Mouse (Mus musculus) thymus, postnatal 4 days (tissue): ENCODE data around the gene Glipr1l1.
"Not testable (repeated sequence)": the region's sequence is repeated elsewhere in the genome, so short reads cannot be mapped to it uniquely, and the experiment has no call there.

Experiments used
- DNase-seq: peaks from one replicate; pipeline ENCODE4 v3.0.0; 2021

Gene Glipr1l1

DNA sequence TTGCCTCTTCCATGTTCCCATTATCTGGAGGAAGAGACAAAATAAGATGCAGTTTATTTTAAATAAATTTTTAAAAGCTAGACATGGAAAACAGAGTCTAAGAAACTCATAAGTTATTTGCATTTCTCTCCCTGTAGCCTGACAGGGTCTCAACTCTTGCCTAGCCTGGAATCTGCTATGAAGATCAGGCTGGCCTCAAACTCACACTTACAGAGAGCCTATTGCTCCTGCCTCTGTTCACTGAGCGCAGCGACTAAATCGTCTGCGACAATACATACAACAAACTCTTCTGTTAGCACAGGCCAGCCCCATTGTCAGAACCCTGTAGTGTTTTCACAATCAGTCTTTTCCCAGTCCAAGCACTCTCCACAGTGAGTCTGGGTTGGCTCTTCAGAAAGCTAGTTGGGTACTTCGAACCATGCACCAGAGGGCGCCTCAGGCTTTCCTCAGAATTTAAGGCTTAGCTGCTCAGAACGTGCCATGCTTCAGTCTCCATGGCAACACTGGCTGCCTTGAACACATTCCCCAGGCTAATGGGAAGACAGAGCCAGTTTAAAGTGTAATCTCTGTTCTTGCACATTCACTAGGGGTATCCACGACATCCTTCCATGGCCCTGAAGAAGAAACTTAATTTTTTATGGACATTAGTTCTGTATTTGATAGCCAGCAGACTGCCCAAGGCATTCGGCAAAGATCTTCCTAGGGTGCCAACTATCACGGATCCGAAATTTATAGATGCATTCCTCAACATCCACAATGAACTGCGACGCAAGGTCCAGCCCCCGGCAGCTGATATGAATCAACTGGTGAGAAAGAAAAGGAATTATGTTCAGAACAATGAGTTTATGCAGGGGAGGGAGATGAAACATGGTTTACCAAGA is at the start of gene Glipr1l1:
TSS of gene Glipr1l1 (plus strand) at position 488 of the 881 bp plus-strand sequence.
- DNase-seq, result peak; percentile 41

DNA sequence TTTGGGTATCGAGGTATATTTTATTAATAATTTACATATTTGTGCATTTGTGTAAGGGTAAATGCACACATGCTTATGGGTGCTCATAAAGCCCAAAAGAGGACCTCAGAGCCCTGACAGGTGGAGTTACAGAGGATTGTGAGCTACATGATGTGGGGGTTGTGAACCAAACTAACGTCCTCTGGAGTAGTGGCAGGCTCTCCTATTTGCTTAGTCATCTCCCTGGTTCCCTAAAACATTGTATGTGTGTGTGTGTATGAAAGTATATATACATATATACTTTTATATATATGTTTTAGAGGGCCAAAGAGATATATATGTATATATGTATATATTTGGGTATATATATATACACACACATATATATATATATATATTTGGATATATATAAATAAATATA is 36.4 kb upstream of the Glipr1l1 start:
- DNase-seq, result no peak

DNA sequence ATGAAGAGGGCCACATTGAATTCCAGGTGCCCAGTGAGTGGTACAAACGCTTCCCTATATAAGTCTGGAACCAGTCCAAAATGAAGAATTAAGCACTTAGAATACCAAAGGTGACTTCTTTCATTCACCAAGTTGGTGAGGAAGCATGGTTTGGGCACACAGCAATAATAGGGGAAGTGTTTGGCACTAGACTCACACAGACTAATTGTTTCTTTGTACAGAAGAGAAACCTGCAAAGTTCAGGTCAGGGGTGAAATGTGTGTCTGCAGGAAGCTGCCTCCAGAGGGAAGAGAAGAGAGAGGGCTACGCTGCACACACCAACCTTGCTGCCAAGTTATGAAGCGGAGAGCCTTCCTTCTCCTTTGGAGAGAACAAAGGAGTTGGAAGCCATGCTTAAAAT is 31.3 kb upstream of the Glipr1l1 start:
- DNase-seq, result not testable (repeated sequence)

DNA sequence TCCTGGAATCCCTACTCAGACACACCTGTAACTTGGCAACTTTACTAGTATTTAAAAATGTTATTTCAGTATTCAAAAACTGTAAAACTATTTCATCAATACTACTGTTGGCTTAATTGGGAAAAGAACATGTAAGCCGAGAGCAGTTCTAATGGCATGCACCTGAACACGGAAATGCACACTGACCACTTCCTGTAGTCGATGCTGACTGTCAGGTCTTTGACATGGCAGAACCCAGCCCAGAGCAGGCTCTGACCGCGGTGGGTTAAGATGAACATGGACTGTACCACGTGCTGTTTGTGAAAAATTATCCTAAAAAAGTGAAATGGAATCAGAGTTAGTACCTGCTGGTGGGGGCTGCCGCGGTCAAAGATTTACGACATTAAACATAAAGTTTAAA is 16.5 kb upstream of the Glipr1l1 start:
- DNase-seq, result not testable (repeated sequence)

DNA sequence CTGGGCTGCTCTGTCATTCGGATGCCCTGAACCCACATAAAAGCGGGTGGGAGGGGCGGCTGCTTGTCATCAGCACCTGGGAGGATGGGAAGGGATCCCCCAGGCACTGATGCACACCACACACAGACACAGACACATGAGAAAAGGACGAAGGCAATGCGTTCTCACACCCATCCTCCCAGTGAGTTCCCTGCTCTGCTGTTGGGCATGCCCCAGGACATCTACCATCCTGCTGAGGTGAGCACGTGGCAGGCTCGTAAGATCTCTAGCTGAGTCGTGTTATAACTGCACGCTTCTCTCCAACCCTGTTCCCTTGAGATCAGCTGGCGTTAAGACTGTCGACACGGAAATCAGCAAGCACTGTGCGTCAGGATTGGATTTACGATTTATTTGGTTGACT is 15.7 kb upstream of the Glipr1l1 start:
- peak; percentile 18 for DNase-seq

DNA sequence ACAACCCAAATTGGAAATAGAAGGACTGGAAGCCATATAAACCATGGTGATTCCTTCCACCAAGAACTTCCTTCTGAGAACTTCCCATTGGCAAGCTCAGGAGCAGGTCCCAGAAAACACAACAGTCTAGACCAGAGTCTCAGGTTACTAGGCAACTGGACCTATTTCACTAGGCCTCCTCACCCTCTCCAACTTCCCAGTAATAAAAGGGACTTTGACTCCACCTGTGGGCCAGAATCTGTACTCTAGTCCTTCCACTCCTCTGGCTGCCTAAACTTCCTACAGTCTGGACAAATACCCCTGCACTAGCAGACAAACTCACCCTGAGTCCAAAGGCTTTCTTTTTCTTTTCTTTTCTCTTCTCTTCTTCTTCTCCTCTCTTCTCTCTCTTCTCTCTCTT is 8.8 kb upstream of the Glipr1l1 start:
- DNase-seq, result no peak

DNA sequence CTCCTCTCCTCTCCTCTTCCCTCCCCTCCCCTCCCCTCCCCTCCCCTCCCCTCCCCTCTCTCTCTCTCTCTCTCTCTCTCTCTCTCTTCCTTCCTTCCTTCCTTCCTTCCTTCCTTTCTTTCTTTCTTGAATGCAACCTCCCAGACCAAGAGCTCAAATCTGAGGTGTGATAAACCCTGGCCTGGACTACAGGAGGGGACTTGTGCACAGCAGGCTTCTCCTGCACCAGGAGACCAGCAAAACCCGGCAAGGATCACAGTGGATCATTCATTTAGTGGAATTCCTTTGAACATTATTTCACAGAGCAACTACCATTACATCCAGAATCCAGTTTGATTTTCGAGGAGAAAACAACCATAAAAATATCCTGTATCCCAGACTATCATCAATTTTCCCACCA is 8.0 kb upstream of the Glipr1l1 start:
- DNase-seq, result peak; percentile 22

DNA sequence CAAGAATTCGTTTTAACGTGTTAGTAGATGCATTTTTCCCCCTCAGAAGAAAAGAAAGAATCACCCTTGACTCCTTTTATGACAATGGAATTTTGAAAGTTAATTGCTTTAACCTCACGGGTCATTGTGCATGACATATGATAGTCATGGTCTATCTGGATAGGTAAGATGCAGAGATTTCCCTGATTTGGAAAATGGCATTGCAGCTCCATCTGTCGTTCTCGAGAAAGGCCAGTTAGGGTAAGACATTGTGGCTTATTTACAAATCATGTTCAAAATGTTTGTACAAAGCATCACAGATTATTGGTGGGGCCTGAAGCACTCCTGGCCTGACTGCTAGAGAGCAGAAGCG is 570 bp downstream of the Glipr1l1 start:
- DNase-seq, result not testable (repeated sequence)

DNA sequence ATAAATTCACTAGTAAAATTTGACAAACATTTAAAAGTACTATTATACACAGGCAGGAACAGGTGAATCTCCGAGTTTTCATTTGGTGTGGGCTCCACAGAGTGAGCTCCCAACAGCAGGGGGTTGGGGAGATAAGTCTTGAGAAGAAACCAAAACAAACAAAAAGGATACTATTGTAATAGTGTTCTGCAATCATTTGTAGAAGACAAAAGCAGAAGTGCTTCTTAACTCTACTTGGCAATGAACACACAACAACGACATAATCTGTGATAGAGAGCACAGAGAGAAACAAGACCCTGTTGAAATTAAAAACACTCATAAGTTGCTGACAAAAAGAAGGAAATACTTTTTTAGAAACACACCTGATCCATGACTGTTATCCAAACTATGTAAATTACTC is 20.1 kb downstream of the Glipr1l1 start:
- no peak for DNase-seq

DNA sequence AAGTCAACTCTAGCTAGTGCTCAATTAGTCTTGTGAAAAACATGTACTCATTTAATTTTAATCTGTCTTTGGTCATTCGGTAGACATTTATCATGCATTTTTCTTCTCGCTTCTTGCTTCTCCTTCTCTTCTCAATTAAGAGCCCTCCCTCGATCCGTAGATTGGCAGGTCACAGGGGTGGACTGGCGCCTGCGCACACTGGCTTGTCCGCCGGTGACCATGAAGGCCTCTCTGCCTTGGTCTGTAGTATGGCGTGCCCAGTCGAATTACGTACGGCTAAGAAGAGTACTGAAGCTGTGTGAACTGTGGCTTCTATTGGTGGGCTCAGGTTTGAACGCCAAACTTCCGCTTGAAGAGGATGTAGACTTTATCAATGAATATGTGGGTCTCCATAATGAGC is 23.2 kb downstream of the Glipr1l1 start, which contains the start of gene Glipr1l2:
TSS of gene Glipr1l2 (plus strand) at position 198 of the 400 bp plus-strand sequence.
- no peak for DNase-seq

DNA sequence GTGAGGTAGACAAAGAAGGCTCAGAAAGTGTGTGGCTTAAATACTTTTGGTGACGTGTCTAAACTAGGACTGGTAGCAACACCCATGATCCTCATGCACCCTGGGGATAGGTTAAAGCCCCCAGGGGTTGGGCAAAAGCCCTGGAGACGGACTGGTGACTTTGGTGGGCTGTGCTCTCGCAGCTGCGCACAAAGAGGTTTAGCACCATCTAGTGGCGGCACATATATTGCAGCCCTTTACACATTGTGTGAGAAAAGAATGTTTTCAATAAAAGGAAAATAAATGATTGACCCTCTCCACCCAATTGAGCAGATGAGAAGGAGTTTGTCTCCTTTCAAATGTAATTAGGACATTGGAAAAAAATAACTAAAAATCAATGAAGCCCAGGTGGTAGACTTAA is 45.8 kb downstream of the Glipr1l1 start:
- peak; percentile 76 for DNase-seq

DNA sequence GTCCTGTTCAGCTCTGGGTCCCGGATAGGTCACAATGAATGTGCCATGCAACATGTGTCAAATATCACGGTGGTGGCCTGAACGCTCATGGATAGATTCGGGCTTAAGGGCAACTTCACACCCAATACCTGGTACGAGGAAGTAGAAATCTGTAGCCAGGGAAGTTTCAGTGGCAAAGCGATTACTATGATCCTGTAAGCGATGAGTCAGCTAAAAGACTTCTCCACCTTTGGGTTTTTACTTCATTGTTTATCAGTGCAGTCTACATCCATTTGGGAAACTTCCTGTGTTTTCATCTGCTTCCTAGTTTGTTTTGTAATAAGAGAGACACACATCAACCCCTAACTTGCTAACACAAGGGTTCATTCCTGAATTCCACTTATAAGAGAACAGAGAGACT is 50.4 kb downstream of the Glipr1l1 start:
- DNase-seq, result no peak

DNA sequence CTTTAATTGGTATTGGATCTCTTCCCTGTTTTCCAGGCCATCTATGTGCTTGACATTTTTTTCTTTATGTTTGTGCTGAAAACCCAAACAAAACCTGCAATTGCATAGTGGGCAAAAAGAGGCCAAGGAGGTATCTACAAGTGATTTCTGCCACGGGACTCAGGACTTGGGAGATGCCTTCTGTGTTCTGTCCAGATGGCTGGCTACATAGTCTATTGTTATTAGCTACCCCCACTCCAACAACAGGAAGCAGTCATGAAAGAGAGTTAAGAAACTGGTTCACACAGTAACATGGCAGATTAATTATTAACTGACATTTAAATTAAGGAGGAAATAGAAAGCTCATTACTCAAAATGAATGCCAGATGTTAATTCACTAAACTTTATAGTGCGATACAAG is 65.1 kb downstream of the Glipr1l1 start:
- DNase-seq, result not testable (repeated sequence)

DNA sequence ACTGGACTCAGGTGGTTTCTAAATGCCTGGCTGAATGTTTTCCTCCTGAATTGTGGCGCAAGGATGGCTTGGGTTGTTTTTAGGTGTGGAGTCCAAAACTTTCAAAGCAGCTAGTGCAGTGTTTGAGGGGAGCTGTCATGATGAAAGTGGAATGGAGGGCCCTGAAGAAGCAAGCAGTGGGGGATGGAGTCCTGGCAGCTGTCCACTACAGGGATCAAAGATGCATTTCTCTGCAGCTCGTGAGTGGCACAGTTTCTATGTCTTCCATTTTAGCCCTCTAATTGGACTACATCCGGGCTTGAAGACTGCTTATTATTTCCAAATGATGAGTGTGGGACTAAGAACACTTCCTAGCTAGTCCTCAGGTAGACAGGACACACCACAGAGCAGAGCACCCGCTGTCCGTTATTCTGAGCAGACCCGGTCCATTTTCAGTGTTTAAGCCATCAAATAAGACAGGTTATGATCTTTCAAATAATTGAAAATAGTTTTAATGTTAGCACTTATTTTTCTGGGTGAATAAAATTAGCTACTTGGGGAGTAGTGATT is 67.8 kb downstream of the Glipr1l1 start:
- not testable (repeated sequence) for DNase-seq
